Mouse (Mus musculus): ENCODE measurements around the gene Smarcc2. TPM values are rescaled to one million over a fixed set of nuclear protein-coding genes. Genes with fewer than 3 reads are reported as not detected.

Gene Smarcc2
- total and polyA plus RNA-seq, 3 experiments: 47.4 to 153 (median 109) TPM

GRCm38 (mm10) chr10:128412558-128412957 lies 46.5 kb upstream of the Smarcc2 start:
- TF ChIP-seq GATA1 (IDR thresholded peaks at IDR 0.05; ENCODE audit: borderline replicate concordance, low read length) (no peak), TAL1 (conservative IDR thresholded peaks at IDR 0.05; ENCODE audit: low read depth, low read length) (no peak), POLR2AphosphoS5 (IDR thresholded peaks at IDR 0.05; ENCODE audit: insufficient replicate concordance, low read depth, low read length) (no peak), CTCF (IDR thresholded peaks at IDR 0.05; ENCODE audit: low read depth, low read length) (no peak), GATA2 (IDR thresholded peaks at IDR 0.05; ENCODE audit: borderline replicate concordance, low read depth, low read length) (no peak)
- no peaks in the 10 kb centered on the region for H3K9me3 ChIP-seq (replicated peaks)
- H3K36me3 ChIP-seq (replicated peaks): peaks cover 57% of the 10 kb centered on the region
- H3K4me1 ChIP-seq (ENCODE audit: insufficient read depth, low read depth, low read length): peaks cover 55% of the 10 kb centered on the region
- no peaks in the 10 kb centered on the region for H3K27me3 ChIP-seq (ENCODE audit: insufficient read depth, low read length)
- ATAC-seq (ENCODE audit: extremely low read depth, insufficient number of reproducible peaks, low FRiP score, poor library complexity, severe bottlenecking) (no peak), DNase-seq (ENCODE audit: low spot score) (no peak)
- peak overlapping the region; percentile 88 for H3K4me3 ChIP-seq (ENCODE audit: low read depth, low read length)

- TF ChIP-seq TAL1 (conservative IDR thresholded peaks at IDR 0.05; ENCODE audit: low read depth, low read length) (no peak), GATA2 (IDR thresholded peaks at IDR 0.05; ENCODE audit: borderline replicate concordance, low read depth, low read length) (no peak), GATA1 (IDR thresholded peaks at IDR 0.05; ENCODE audit: borderline replicate concordance, low read length) (no peak), CTCF (IDR thresholded peaks at IDR 0.05; ENCODE audit: low read depth, low read length) (no peak), POLR2AphosphoS5 (IDR thresholded peaks at IDR 0.05; ENCODE audit: insufficient replicate concordance, low read depth, low read length) (no peak)
- Histone ChIP-seq H3K36me3 (replicated peaks) (peaks cover 56% of the 10 kb centered on the region), H3K9me3 (replicated peaks) (no peaks in the 10 kb centered on the region), H3K4me1 (ENCODE audit: insufficient read depth, low read depth, low read length) (peaks cover 51% of the 10 kb centered on the region), H3K4me3 (ENCODE audit: low read depth, low read length) (no peak overlapping the region), H3K27me3 (ENCODE audit: insufficient read depth, low read length) (no peaks in the 10 kb centered on the region)
- ATAC-seq (ENCODE audit: extremely low read depth, insufficient number of reproducible peaks, low FRiP score, poor library complexity, severe bottlenecking) (no peak), DNase-seq (ENCODE audit: low spot score) (no peak)
Observed at GRCm38 (mm10) chr10:128413076-128413475, 46.0 kb upstream of the Smarcc2 start.

DNA sequence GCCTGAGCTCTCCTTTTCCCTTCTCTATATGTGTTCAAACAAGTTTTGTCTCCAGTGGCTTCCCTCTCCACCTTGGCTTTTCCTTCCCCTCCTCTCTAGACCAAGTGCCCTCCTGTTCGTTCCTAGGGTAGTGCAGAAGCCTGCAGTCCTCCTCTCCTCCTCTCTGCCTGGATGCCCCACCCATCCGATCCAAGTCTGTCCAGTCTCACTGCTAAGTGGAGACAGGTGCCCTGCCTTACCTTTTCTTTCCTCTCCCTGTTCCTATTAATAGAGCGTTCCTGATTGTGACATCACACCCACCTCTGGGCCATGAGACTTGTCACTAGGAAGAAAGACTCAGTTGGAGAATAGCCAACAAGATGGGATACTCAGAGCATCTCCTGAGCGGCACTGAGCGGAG lies 44.2 kb upstream of the Smarcc2 start:
- no peak overlapping the region for H3K4me3 ChIP-seq (ENCODE audit: low read depth, low read length)
- no peak for TF ChIP-seq POLR2AphosphoS5 (IDR thresholded peaks at IDR 0.05; ENCODE audit: insufficient replicate concordance, low read depth, low read length)
- TF ChIP-seq CTCF (IDR thresholded peaks at IDR 0.05; ENCODE audit: low read depth, low read length): no peak
- TF ChIP-seq TAL1 (conservative IDR thresholded peaks at IDR 0.05; ENCODE audit: low read depth, low read length): no peak
- TF ChIP-seq GATA2 (IDR thresholded peaks at IDR 0.05; ENCODE audit: borderline replicate concordance, low read depth, low read length): no peak
- no peak for TF ChIP-seq GATA1 (IDR thresholded peaks at IDR 0.05; ENCODE audit: borderline replicate concordance, low read length)
- DNase-seq (ENCODE audit: low spot score): no peak

GRCm38 (mm10) chr10:128422426-128422825 lies 36.6 kb upstream of the Smarcc2 start:
- peaks cover 88% of the 10 kb centered on the region for H3K36me3 ChIP-seq (replicated peaks)
- TF ChIP-seq GATA1 (IDR thresholded peaks at IDR 0.05; ENCODE audit: borderline replicate concordance, low read length) (no peak), GATA2 (IDR thresholded peaks at IDR 0.05; ENCODE audit: borderline replicate concordance, low read depth, low read length) (no peak), CTCF (IDR thresholded peaks at IDR 0.05; ENCODE audit: low read depth, low read length) (no peak), POLR2AphosphoS5 (IDR thresholded peaks at IDR 0.05; ENCODE audit: insufficient replicate concordance, low read depth, low read length) (no peak), TAL1 (conservative IDR thresholded peaks at IDR 0.05; ENCODE audit: low read depth, low read length) (no peak)
- H3K9me3 ChIP-seq (replicated peaks): no peaks in the 10 kb centered on the region
- H3K4me3 ChIP-seq (ENCODE audit: low read depth, low read length): no peak overlapping the region
- H3K4me1 ChIP-seq (ENCODE audit: insufficient read depth, low read depth, low read length): peaks cover 9% of the 10 kb centered on the region; the same call in 1 of the 2 replicates
- DNase-seq (ENCODE audit: low spot score): no peak
- no peak for ATAC-seq (ENCODE audit: extremely low read depth, insufficient number of reproducible peaks, low FRiP score, poor library complexity, severe bottlenecking)
- no peaks in the 10 kb centered on the region for H3K27me3 ChIP-seq (ENCODE audit: insufficient read depth, low read length)

More for the DNA sequence above, 44.2 kb upstream of the Smarcc2 start:
- ATAC-seq (ENCODE audit: extremely low read depth, insufficient number of reproducible peaks, low FRiP score, poor library complexity, severe bottlenecking): no peak
- Histone ChIP-seq H3K36me3 (replicated peaks) (peaks cover 62% of the 10 kb centered on the region), H3K27me3 (ENCODE audit: insufficient read depth, low read length) (no peaks in the 10 kb centered on the region), H3K9me3 (replicated peaks) (no peaks in the 10 kb centered on the region), H3K4me1 (ENCODE audit: insufficient read depth, low read depth, low read length) (peaks cover 37% of the 10 kb centered on the region)

- Histone ChIP-seq H3K27me3 (ENCODE audit: insufficient read depth, low read length) (no peaks in the 10 kb centered on the region), H3K36me3 (replicated peaks) (peaks cover 89% of the 10 kb centered on the region), H3K4me1 (ENCODE audit: insufficient read depth, low read depth, low read length) (peaks cover 9% of the 10 kb centered on the region; the same call in 1 of the 2 replicates), H3K9me3 (replicated peaks) (no peaks in the 10 kb centered on the region), H3K4me3 (ENCODE audit: low read depth, low read length) (no peak overlapping the region)
- no peak for DNase-seq (ENCODE audit: low spot score)
- ATAC-seq (ENCODE audit: extremely low read depth, insufficient number of reproducible peaks, low FRiP score, poor library complexity, severe bottlenecking): peak; percentile 54; the same call in 1 of the 2 replicates
- TF ChIP-seq POLR2AphosphoS5 (IDR thresholded peaks at IDR 0.05; ENCODE audit: insufficient replicate concordance, low read depth, low read length) (no peak), CTCF (IDR thresholded peaks at IDR 0.05; ENCODE audit: low read depth, low read length) (no peak), GATA2 (IDR thresholded peaks at IDR 0.05; ENCODE audit: borderline replicate concordance, low read depth, low read length) (no peak), TAL1 (conservative IDR thresholded peaks at IDR 0.05; ENCODE audit: low read depth, low read length) (no peak), GATA1 (IDR thresholded peaks at IDR 0.05; ENCODE audit: borderline replicate concordance, low read length) (no peak)
Observed at GRCm38 (mm10) chr10:128424604-128425003, 34.4 kb upstream of the Smarcc2 start.

GRCm38 (mm10) chr10:128425260-128425659 lies 33.8 kb upstream of the Smarcc2 start:
- no peaks in the 10 kb centered on the region for H3K27me3 ChIP-seq (ENCODE audit: insufficient read depth, low read length)
- TF ChIP-seq TAL1 (conservative IDR thresholded peaks at IDR 0.05; ENCODE audit: low read depth, low read length) (no peak), GATA2 (IDR thresholded peaks at IDR 0.05; ENCODE audit: borderline replicate concordance, low read depth, low read length) (no peak), CTCF (IDR thresholded peaks at IDR 0.05; ENCODE audit: low read depth, low read length) (no peak), POLR2AphosphoS5 (IDR thresholded peaks at IDR 0.05; ENCODE audit: insufficient replicate concordance, low read depth, low read length) (no peak), GATA1 (IDR thresholded peaks at IDR 0.05; ENCODE audit: borderline replicate concordance, low read length) (no peak)
- H3K9me3 ChIP-seq (replicated peaks): no peaks in the 10 kb centered on the region
- peaks cover 9% of the 10 kb centered on the region; the same call in 1 of the 2 replicates for H3K4me1 ChIP-seq (ENCODE audit: insufficient read depth, low read depth, low read length)
- no peak overlapping the region for H3K4me3 ChIP-seq (ENCODE audit: low read depth, low read length)
- ATAC-seq (ENCODE audit: extremely low read depth, insufficient number of reproducible peaks, low FRiP score, poor library complexity, severe bottlenecking) (no peak), DNase-seq (ENCODE audit: low spot score) (no peak)
- peaks cover 91% of the 10 kb centered on the region for H3K36me3 ChIP-seq (replicated peaks)
